In genomic region chr2:156194571-156194970, GRCm38 (mm10) we compare ENCODE assay signal across 18 mouse cellular contexts. TPM values are rescaled to one million over a fixed set of nuclear protein-coding genes. Genes with fewer than 3 reads are reported as not detected.
DNase-seq lines count a peak whose midpoint lies in the region; ATAC-seq and TF ChIP-seq lines count a peak whose summit lies in the region.
"Had no signal": no experiment of that assay in that cellular context is flagged by ENCODE, and none has a peak within 500 bp of the region (broad histone marks: within the 10 kb centered on the region; RNA-seq: fewer than 3 reads in every experiment).

No protein-coding gene starts in this region.

- peaks cover 9% of the 10 kb centered on the region for H3K4me1 ChIP-seq in heart, adult 2 months (ENCODE audit: control insufficient read depth, insufficient read depth, low read length)
- peaks cover 7% of the 10 kb centered on the region for H3K4me1 ChIP-seq in lung, adult 2 months (ENCODE audit: control insufficient read depth, insufficient read depth, low read length)
- peaks cover 19% of the 10 kb centered on the region for H3K4me1 ChIP-seq in brown adipose tissue, adult 24 weeks (ENCODE audit: control insufficient read depth, insufficient read depth, insufficient read length, low read length)
- H3K4me1 ChIP-seq in midbrain, embryonic 16.5 days (ENCODE audit: control insufficient read depth, insufficient read depth, low read length): peaks cover 25% of the 10 kb centered on the region
- H3K4me1 ChIP-seq in forebrain, embryonic 15.5 days: peaks cover 27% of the 10 kb centered on the region

- no peak overlapping the region for H3K4me2 ChIP-seq in midbrain, embryonic 16.5 days (ENCODE audit: low read length)
- H3K4me2 ChIP-seq in forebrain, embryonic 15.5 days (replicated peaks): no peak overlapping the region
- H3K4me2 ChIP-seq: kidney, embryonic 15.5 days; liver, embryonic 13.5 days; neural tube, embryonic 13.5 days had no signal

- H3K36me3 ChIP-seq in heart, adult 2 months (ENCODE audit: control insufficient read depth, insufficient read depth, low read length): peaks cover 6% of the 10 kb centered on the region
- no peaks in the 10 kb centered on the region for H3K36me3 ChIP-seq in midbrain, embryonic 16.5 days (ENCODE audit: control insufficient read depth, insufficient read depth, low read length)
- H3K36me3 ChIP-seq in forebrain, embryonic 15.5 days: no peaks in the 10 kb centered on the region
- H3K36me3 ChIP-seq: kidney, embryonic 15.5 days; neural tube, embryonic 13.5 days had no signal

- H3K79me2 ChIP-seq in heart, adult 2 months (replicated peaks; ENCODE audit: control insufficient read depth, insufficient read depth, low read length): no peaks in the 10 kb centered on the region

- no peak for ATAC-seq in midbrain, embryonic 16.5 days
- ATAC-seq in forebrain, embryonic 15.5 days (replicated peaks): no peak
- ATAC-seq: forebrain, embryonic 14.5 days; inflammation-experienced regulatory T-cells, adult 6 months had no signal

- intact Hi-C loops in heart, adult 2 months (cut with DNase I): loop anchor here (1.0 kb wide), 1 partner anchor 14 kb away; the partner anchor contains the start of gene Rbm39
- intact Hi-C loops in heart, postnatal 36 days (cut with DNase I): no loop called here

- H3K27me3 ChIP-seq in heart, adult 2 months (ENCODE audit: control insufficient read depth, insufficient read depth, low read length): no peaks in the 10 kb centered on the region
- no peaks in the 10 kb centered on the region for H3K27me3 ChIP-seq in midbrain, embryonic 16.5 days (ENCODE audit: control insufficient read depth, insufficient read depth, low read depth, low read length)
- H3K27me3 ChIP-seq in forebrain, embryonic 15.5 days: no peaks in the 10 kb centered on the region
- H3K27me3 ChIP-seq: kidney, embryonic 15.5 days; liver, embryonic 13.5 days; neural tube, embryonic 13.5 days had no signal

- 0 out of 2 replicates have a peak, but pooled peaks have one; percentile 25 for TF ChIP-seq POLR2A in heart, adult 2 months (IDR thresholded peaks at IDR 0.05; ENCODE audit: insufficient read depth, low read depth, low read length)
- no peak for TF ChIP-seq POLR2A in lung, adult 2 months (IDR thresholded peaks at IDR 0.05; ENCODE audit: borderline replicate concordance, extremely low read depth, low read depth, low read length)

- TF ChIP-seq CTCF in heart, adult 2 months (IDR thresholded peaks at IDR 0.05): no peak
- no peak for TF ChIP-seq CTCF in lung, adult 2 months (IDR thresholded peaks at IDR 0.05; ENCODE audit: insufficient read depth, low read length)

- DNase-seq in heart, adult 2 months: peak in 1 of 2 experiments; percentile 27
- DNase-seq in heart, postnatal 36 days: no peak
- DNase-seq in lung, postnatal 36 days: peak; percentile 56
- no peak for DNase-seq in lung, adult 2 months
- DNase-seq in testis, postnatal 10 days (ENCODE audit: low spot score): peak; percentile 24
- DNase-seq: cerebellum, postnatal 14 days; liver, embryonic 13.5 days; lung, postnatal 4 days; thymus, adult 18-20 months had no signal

- H3K27ac ChIP-seq in heart, adult 2 months: peak overlapping the region; percentile 77
- peak overlapping the region; percentile 47 for H3K27ac ChIP-seq in brown adipose tissue, adult 24 weeks (replicated peaks; ENCODE audit: low read depth, low read length)
- no peak overlapping the region for H3K27ac ChIP-seq in midbrain, embryonic 16.5 days (ENCODE audit: low read length)
- H3K27ac ChIP-seq in forebrain, embryonic 15.5 days (replicated peaks): no peak overlapping the region
- H3K27ac ChIP-seq: kidney, embryonic 15.5 days; liver, embryonic 13.5 days; midbrain, embryonic 10.5 days; neural tube, embryonic 13.5 days had no signal

- TF ChIP-seq EP300 in heart, adult 2 months (IDR thresholded peaks at IDR 0.05; ENCODE audit: insufficient read depth, low read depth, low read length): peak; percentile 71; the same call in 1 of the 2 replicates

- H3K9ac ChIP-seq in heart, adult 2 months (ENCODE audit: low read depth, low read length): no peak overlapping the region
- H3K9ac ChIP-seq in midbrain, embryonic 16.5 days (ENCODE audit: low read depth, low read length): no peak overlapping the region
- H3K9ac ChIP-seq in forebrain, embryonic 15.5 days (replicated peaks): no peak overlapping the region
- H3K9ac ChIP-seq: kidney, embryonic 15.5 days; liver, embryonic 13.5 days; neural tube, embryonic 13.5 days had no signal

- H3K4me3 ChIP-seq in heart, adult 2 months: no peak overlapping the region
- H3K4me3 ChIP-seq in lung, adult 2 months (replicated peaks; ENCODE audit: extremely low read depth, low read depth, low read length): no peak overlapping the region
- H3K4me3 ChIP-seq in brown adipose tissue, adult 24 weeks (ENCODE audit: insufficient read depth, low read depth, low read length): no peak overlapping the region
- no peak overlapping the region for H3K4me3 ChIP-seq in midbrain, embryonic 16.5 days (ENCODE audit: low read depth, low read length)
- no peak overlapping the region for H3K4me3 ChIP-seq in forebrain, embryonic 15.5 days
- H3K4me3 ChIP-seq: erythroblast, embryonic 14.5 days; kidney, embryonic 15.5 days; liver, embryonic 13.5 days; midbrain, embryonic 10.5 days; neural tube, embryonic 13.5 days had no signal

- H3K9me3 ChIP-seq in midbrain, embryonic 16.5 days (replicated peaks; ENCODE audit: control insufficient read depth, low read length, poor library complexity, severe bottlenecking): no peaks in the 10 kb centered on the region
- H3K9me3 ChIP-seq in forebrain, embryonic 15.5 days: no peaks in the 10 kb centered on the region
- H3K9me3 ChIP-seq: kidney, embryonic 15.5 days; liver, embryonic 13.5 days; midbrain, embryonic 10.5 days; neural tube, embryonic 13.5 days had no signal

RNA-seq across cellular contexts. Expression of gene Phf20, which starts 1.7 kb away (rescaled TPM):
- 10 to 100 TPM; 15.6 to 20.0 TPM for total RNA-seq in heart, adult 2 months (2021)
- 7.1 and 8.9 TPM in 2 replicates for polyA plus RNA-seq in heart, adult 2 months (2012; rRNA removed)
- total RNA-seq in heart, postnatal 36 days (2021): 10 to 100 TPM; 19.3 to 23.8 TPM
- 15.8 and 19.9 TPM in 2 replicates for polyA plus RNA-seq in lung, adult 2 months (2012; rRNA removed)
- polyA plus RNA-seq in brown adipose tissue, adult 24 weeks (2012; ENCODE audit: insufficient read depth, insufficient read length, missing spikeins): 9.1 and 17.5 TPM in 2 replicates
- 132 and 136 TPM in 2 replicates for polyA plus RNA-seq in midbrain, embryonic 16.5 days (2015; fragmentation: Nextera tagmentation; extraction: Ambion mirVana)
- polyA plus RNA-seq in forebrain, embryonic 15.5 days (2015; fragmentation: Nextera tagmentation; extraction: Ambion mirVana): 153 and 157 TPM in 2 replicates

RNA-seq across cellular contexts. Expression of gene Rbm39, which starts 14.5 kb away (rescaled TPM):
- total RNA-seq in heart, adult 2 months (2021): 100 to 1,000 TPM; 124 to 143 TPM
- 25.8 and 45.2 TPM in 2 replicates for polyA plus RNA-seq in heart, adult 2 months (2012; rRNA removed)
- total RNA-seq in heart, postnatal 36 days (2021): 100 to 1,000 TPM; 143 to 146 TPM
- polyA plus RNA-seq in lung, adult 2 months (2012; rRNA removed): 65.2 and 81.0 TPM in 2 replicates
- polyA plus RNA-seq in brown adipose tissue, adult 24 weeks (2012; ENCODE audit: insufficient read depth, insufficient read length, missing spikeins): 113 and 143 TPM in 2 replicates
- 406 and 441 TPM in 2 replicates for polyA plus RNA-seq in midbrain, embryonic 16.5 days (2015; fragmentation: Nextera tagmentation; extraction: Ambion mirVana)
- 579 and 585 TPM in 2 replicates for polyA plus RNA-seq in forebrain, embryonic 15.5 days (2015; fragmentation: Nextera tagmentation; extraction: Ambion mirVana)

RNA-seq across cellular contexts. Expression of gene Nfs1, which starts 50.6 kb away (rescaled TPM):
- total RNA-seq in heart, adult 2 months (2021): 10 to 100 TPM; 81.4 to 96.6 TPM
- polyA plus RNA-seq in heart, adult 2 months (2012; rRNA removed): 83.7 and 116 TPM in 2 replicates
- total RNA-seq in heart, postnatal 36 days (2021): 10 to 100 TPM; 86.3 to 93.6 TPM
- polyA plus RNA-seq in lung, adult 2 months (2012; rRNA removed): 40.6 and 42.8 TPM in 2 replicates
- polyA plus RNA-seq in brown adipose tissue, adult 24 weeks (2012; ENCODE audit: insufficient read depth, insufficient read length, missing spikeins): 107 and 161 TPM in 2 replicates
- polyA plus RNA-seq in midbrain, embryonic 16.5 days (2015; fragmentation: Nextera tagmentation; extraction: Ambion mirVana): 35.3 and 37.6 TPM in 2 replicates
- 40.7 TPM in 2 replicates for polyA plus RNA-seq in forebrain, embryonic 15.5 days (2015; fragmentation: Nextera tagmentation; extraction: Ambion mirVana)

RNA-seq across cellular contexts. Expression of gene Romo1, which starts 50.7 kb away (rescaled TPM):
- total RNA-seq in heart, adult 2 months (2021): 100 to 1,000 TPM; 321 to 367 TPM
- polyA plus RNA-seq in heart, adult 2 months (2012; rRNA removed): 244 and 304 TPM in 2 replicates
- 100 to 1,000 TPM; 345 to 377 TPM for total RNA-seq in heart, postnatal 36 days (2021)
- polyA plus RNA-seq in lung, adult 2 months (2012; rRNA removed): 203 and 218 TPM in 2 replicates
- polyA plus RNA-seq in brown adipose tissue, adult 24 weeks (2012; ENCODE audit: insufficient read depth, insufficient read length, missing spikeins): 723 and 898 TPM in 2 replicates
- polyA plus RNA-seq in midbrain, embryonic 16.5 days (2015; fragmentation: Nextera tagmentation; extraction: Ambion mirVana): 381 and 383 TPM in 2 replicates
- polyA plus RNA-seq in forebrain, embryonic 15.5 days (2015; fragmentation: Nextera tagmentation; extraction: Ambion mirVana): 363 and 422 TPM in 2 replicates

Comparison
In these comparisons a context has a peak if more than half of its experiments do, and no peak if none do; other contexts are left out.
1. DNase-seq: peak in lung, postnatal 36 days (single experiment) and testis, postnatal 10 days (single experiment); none in heart, postnatal 36 days (0 of 2) and lung, adult 2 months (single experiment).
2. H3K27ac ChIP-seq: peak in heart, adult 2 months (single experiment) and brown adipose tissue, adult 24 weeks (single experiment); none in midbrain, embryonic 16.5 days (single experiment) and forebrain, embryonic 15.5 days (single experiment).